In genomic region chr14:31519165-31519564, GRCm38 (mm10) we compare ENCODE assay signal across 1 mouse cellular context.
TF ChIP-seq lines count a peak whose summit lies in the region.

No protein-coding gene starts in this region.

TF ChIP-seq in MEL, 35 proteins besides CTCF, POLR2A, EP300 and RAD21 (continued from another document):
- peak; percentile 25; the same call in 1 of the 2 replicates for TF ChIP-seq SMC3 (IDR thresholded peaks at IDR 0.05; ENCODE audit: low read depth, low read length)
TF ChIP-seq in MEL: peak in this region for 1.
